Mouse (Mus musculus) layer of hippocampus, adult 2 months (tissue): ENCODE data around the gene Tshz2. TPM values are rescaled to one million over a fixed set of nuclear protein-coding genes. Genes with fewer than 3 reads are reported as not detected.
A peak's percentile ranks its signal among the peaks of the same experiment; 100 is the strongest.

Experiments used
- DNase-seq, 2 experiments: peaks; one replicate each; pipeline ENCODE4 v3.0.0; 2022; ENCODE audit warnings: low spot score in 2 of 2
- H3K27ac ChIP-seq: fragments of 200-600 bp; 2 replicates; pipeline ENCODE4 v1.8.1; 2022
- H3K4me3 ChIP-seq: fragments of 200-600 bp; 2 replicates; pipeline ENCODE4 v1.8.1; 2022; ENCODE audit warnings: mild to moderate bottlenecking
- CTCF ChIP-seq: fragments of 200-600 bp; conservative IDR thresholded peaks from 2 replicates; pipeline ENCODE4 v1.8.1; 2022; ENCODE audit warnings: antibody characterized with exemption, mild to moderate bottlenecking, moderate library complexity
- total RNA-seq, 2 experiments: library from RNA; stranded (reverse); gene quantifications; 2 replicates each; pipeline ENCODE4 v1.2.3; 2021

The Tshz2 gene
- total RNA-seq, 2 experiments from 2014 or later = 25.1 to 33.5 TPM

- no peak overlapping the region for H3K4me3 ChIP-seq
- no peak overlapping the region for H3K27ac ChIP-seq
- TF ChIP-seq CTCF = no peak
- DNase-seq = no peak
Measured at GRCm38 (mm10) chr2:169862701-169863100, 229.9 kb downstream of the Tshz2 start.

GRCm38 (mm10) chr2:169869468-169869867 lies 236.7 kb downstream of the Tshz2 start:
- Histone ChIP-seq H3K27ac (no peak overlapping the region), H3K4me3 (no peak overlapping the region)
- TF ChIP-seq CTCF = no peak

GRCm38 (mm10) chr2:169870503-169870902 lies 237.7 kb downstream of the Tshz2 start:
- DNase-seq = no peak
- TF ChIP-seq CTCF = no peak
- H3K27ac ChIP-seq = no peak overlapping the region
- no peak overlapping the region for H3K4me3 ChIP-seq

More at GRCm38 (mm10) chr2:169869468-169869867, 236.7 kb downstream of the Tshz2 start:
- no peak for DNase-seq

GRCm38 (mm10) chr2:169871436-169872060 lies 238.7 kb downstream of the Tshz2 start:
- TF ChIP-seq CTCF = no peak
- Histone ChIP-seq H3K4me3 (no peak overlapping the region), H3K27ac (no peak overlapping the region)
- no peak for DNase-seq

GRCm38 (mm10) chr2:169873442-169873841 lies 240.6 kb downstream of the Tshz2 start:
- Histone ChIP-seq H3K27ac (no peak overlapping the region), H3K4me3 (no peak overlapping the region)
- TF ChIP-seq CTCF = no peak
- no peak for DNase-seq

DNA sequence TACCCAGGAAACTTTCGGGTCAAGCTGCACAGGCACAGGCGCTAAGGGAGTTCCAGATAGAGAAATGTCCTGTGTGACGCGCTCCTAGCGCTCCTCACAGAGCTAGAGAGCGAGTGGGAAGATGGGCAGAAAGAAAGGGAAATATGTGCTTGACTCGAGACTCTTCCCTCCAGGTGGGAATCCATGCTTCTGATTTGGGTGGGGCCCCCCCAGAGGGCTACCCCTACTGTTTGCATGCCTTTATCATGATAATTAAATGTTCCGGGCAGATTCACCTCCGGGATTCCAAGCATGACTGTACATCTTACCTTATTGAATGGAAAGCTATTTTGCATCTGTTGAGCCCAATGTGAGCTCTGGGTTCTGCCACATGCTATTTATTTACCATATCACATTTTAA lies 255.1 kb downstream of the Tshz2 start:
- no peak for TF ChIP-seq CTCF
- DNase-seq = no peak
- Histone ChIP-seq H3K4me3 (no peak overlapping the region), H3K27ac (no peak overlapping the region)

DNA sequence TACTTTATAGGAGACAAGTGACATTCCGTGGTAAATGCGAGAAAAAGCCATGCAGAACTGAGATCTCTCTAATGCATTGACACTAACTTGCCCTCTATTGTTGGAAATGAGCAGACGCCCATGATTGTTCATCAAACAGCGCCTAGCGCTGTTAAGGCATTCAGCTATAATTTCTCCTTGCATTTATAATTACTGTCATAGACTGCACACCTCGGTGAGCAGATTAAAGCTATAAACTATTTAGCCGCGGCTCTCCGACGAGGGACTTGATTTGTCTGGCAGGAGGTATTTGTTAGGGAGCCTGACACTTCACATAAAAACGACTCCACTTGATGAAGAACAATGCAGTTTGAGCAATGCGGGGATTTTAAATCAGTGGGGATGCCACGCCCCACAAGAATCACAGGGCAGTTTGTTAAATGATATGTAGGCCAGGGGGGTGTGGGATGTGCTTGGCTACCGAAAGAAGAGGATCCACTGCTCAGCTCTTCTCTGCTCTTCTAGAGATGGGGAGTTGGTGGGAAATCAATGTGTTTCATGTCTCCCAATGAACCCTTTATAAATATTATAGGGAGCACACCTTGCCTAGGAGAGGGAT lies 259.7 kb downstream of the Tshz2 start:
- no peak for DNase-seq
- Histone ChIP-seq H3K27ac (no peak overlapping the region), H3K4me3 (no peak overlapping the region)
- no peak for TF ChIP-seq CTCF

DNA sequence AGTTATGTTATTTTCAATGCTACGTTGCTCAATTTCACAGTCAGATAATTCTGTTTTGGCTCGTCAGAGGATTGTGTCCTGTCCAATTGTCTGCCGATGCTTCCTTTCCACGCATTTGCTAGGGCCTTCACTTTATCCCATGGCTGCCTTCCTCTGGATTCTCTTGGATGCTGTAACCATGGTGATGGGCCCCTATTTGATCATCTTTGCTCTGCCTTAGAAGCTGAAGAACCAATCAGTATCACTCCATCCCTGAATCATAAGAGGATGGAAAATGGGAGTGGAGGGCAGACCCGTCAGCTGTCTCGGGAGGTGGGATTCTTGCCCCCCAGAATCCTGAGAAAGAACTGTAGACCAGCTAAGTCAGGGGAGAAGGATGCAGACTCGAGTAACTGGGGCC lies 270.1 kb downstream of the Tshz2 start:
- H3K4me3 ChIP-seq = no peak overlapping the region
- no peak for DNase-seq
- no peak for TF ChIP-seq CTCF
- H3K27ac ChIP-seq = no peak overlapping the region

DNA sequence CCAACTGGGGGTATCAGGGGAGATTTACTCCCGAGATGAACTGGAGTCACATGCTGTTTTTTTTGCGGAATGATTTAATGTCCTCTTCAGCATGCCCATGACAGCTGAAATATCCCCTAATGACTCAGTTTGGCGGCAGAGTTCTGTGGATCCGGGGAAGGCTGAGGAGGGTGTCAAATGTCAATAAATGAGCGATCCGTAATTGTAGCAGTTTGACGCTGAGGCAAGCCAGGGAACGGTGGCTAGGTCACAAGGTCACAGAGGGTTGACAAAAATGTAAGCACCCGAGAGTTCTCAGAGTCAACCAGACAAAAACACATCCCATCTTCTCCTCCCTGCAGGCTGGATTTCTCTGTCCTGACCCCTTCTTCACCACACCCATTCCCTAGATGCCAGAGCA lies 273.6 kb downstream of the Tshz2 start:
- Histone ChIP-seq H3K4me3 (no peak overlapping the region), H3K27ac (no peak overlapping the region)
- no peak for DNase-seq
- no peak for TF ChIP-seq CTCF

DNA sequence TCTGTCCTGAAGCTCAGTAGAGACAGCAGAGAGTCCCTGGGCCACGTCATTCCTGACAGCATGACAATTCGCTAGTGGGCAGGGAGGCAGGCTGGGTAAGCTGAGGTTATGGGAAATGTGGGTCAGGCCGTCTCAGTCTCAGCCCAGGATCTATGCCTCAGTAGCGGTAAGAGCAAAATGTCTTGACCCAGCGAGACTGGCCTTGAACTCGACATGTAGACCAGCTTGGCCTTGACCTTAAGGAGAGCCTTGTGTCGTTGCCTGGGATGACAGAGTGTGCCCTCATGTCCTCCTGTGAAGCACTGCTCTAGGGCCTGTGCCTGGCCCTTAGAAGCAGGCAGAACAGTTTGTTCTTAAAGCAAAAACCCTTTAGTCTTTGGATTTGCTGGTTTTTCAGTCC lies 275.2 kb downstream of the Tshz2 start:
- DNase-seq = no peak
- Histone ChIP-seq H3K4me3 (no peak overlapping the region), H3K27ac (no peak overlapping the region)
- no peak for TF ChIP-seq CTCF

GRCm38 (mm10) chr2:169910606-169911005 lies 277.8 kb downstream of the Tshz2 start:
- no peak overlapping the region for H3K4me3 ChIP-seq
- DNase-seq = no peak
- TF ChIP-seq CTCF = no peak
- H3K27ac ChIP-seq = no peak overlapping the region

DNA sequence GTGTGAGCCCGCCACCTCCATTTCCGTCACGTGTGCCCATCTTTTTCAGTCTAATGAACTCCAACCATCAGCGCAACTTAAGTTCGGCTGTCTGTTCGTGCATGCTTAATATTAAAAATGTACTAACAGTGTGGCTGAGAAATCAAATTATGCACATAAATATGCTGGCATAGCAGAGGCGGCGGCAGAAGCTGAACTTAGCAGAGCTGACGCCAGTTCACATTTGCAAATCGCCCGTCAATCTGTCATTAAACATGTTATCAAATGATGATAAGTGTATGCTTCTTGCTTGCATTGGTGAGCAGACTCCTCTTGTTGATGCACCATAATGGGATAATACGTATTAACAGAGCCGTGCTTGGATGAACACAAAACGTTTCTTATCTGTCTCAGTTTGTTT lies 280.0 kb downstream of the Tshz2 start:
- peak; percentile 19 to 40 for DNase-seq
- no peak for TF ChIP-seq CTCF
- Histone ChIP-seq H3K4me3 (no peak overlapping the region), H3K27ac (no peak overlapping the region)

- no peak overlapping the region for H3K4me3 ChIP-seq
- DNase-seq = peak; percentile 17 to 36
- TF ChIP-seq CTCF = no peak
Measured at GRCm38 (mm10) chr2:169914903-169915302, 282.1 kb downstream of the Tshz2 start.

DNA sequence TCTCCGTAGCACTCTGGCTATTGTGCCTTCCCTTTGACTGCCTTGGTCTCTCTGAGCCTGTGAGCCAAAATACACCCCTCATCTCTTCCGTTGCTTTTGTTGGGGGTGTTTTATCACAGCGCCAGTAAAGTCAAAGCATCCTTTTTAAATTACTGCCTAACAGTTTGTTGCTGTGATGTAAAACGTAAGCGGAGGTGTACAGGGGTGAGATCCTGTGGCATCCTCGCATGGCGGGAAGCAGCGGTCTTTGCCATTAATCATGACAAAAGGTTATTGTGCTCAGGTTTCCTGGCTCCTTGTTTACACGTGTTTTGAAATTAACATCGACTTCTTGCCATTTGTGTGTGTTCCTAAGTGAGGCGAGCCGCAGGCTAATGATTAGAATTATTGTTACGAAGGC lies 282.5 kb downstream of the Tshz2 start:
- no peak overlapping the region for H3K27ac ChIP-seq
- H3K4me3 ChIP-seq = no peak overlapping the region
- no peak for TF ChIP-seq CTCF
- DNase-seq = no peak

More at GRCm38 (mm10) chr2:169914903-169915302, 282.1 kb downstream of the Tshz2 start:
- H3K27ac ChIP-seq = no peak overlapping the region
